Mouse (Mus musculus) hindbrain, postnatal 0 days (tissue): ENCODE results near the gene Pgm2. TPM values are rescaled to one million over a fixed set of nuclear protein-coding genes. Genes with fewer than 3 reads are reported as not detected.

Experiments
- ATAC-seq: fragments of 200-750 bp; cut with Nextera tagmentation; 2 replicates; pipeline ENCODE4 v1.8.0; 2017; ENCODE audit warnings: mild to moderate bottlenecking, moderate TSS enrichment, moderate library complexity
- DNase-seq: peaks from one replicate; pipeline ENCODE4 v3.0.0-alpha.2; 2015; ENCODE audit warnings: low spot score
- H3K27ac ChIP-seq: fragments of 300-500 bp; sonication (generic); 2 replicates; pipeline ENCODE4 v1.5.1; 2014; ENCODE audit warnings: mild to moderate bottlenecking
- H3K27me3 ChIP-seq: fragments of 300-500 bp; sonication (generic); 2 replicates; pipeline ENCODE4 v1.6.1; 2014; ENCODE audit warnings: low read length, mixed read lengths; ENCODE audit not compliant: insufficient read depth
- H3K36me3 ChIP-seq: fragments of 300-500 bp; sonication (generic); 2 replicates; pipeline ENCODE4 v1.6.1; 2014; ENCODE audit warnings: low read length, mixed read lengths; ENCODE audit not compliant: insufficient read depth
- H3K4me1 ChIP-seq: fragments of 300-500 bp; sonication (generic); 2 replicates; pipeline ENCODE4 v1.6.1; 2014; ENCODE audit warnings: antibody characterized with exemption, low read length, mixed read lengths; ENCODE audit not compliant: insufficient read depth
- H3K4me2 ChIP-seq: fragments of 300-500 bp; sonication (generic); 2 replicates; pipeline ENCODE4 v1.6.1; 2014; ENCODE audit warnings: low read depth, mild to moderate bottlenecking, low read length, moderate library complexity, mixed read lengths
- H3K4me3 ChIP-seq: fragments of 300-500 bp; sonication (generic); 2 replicates; pipeline ENCODE4 v1.5.1; 2014; ENCODE audit warnings: low read length
- H3K9ac ChIP-seq: fragments of 300-500 bp; sonication (generic); replicated peaks from 2 replicates; pipeline ENCODE4 v1.6.1; 2014; ENCODE audit warnings: mild to moderate bottlenecking, low read length, moderate library complexity, mixed read lengths
- H3K9me3 ChIP-seq: fragments of 300-500 bp; sonication (generic); 2 replicates; pipeline ENCODE4 v1.6.1; 2016; ENCODE audit warnings: low read length, mixed read lengths
- CTCF ChIP-seq: IDR thresholded peaks from 2 replicates; pipeline ENCODE4 v1.5.1; 2016; ENCODE audit warnings: antibody characterized with exemption, control low read depth, low read depth
- WGBS: fragments of 180-500 bp; shearing (Covaris S2); extraction: QIAGEN DNeasy Blood & Tissue Kit; methylation state at CpG from one replicate; pipeline ENCODE4 v1.1.7; 2014; 5-methylcytosine and 5-hydroxymethylcytosine counted together
- polyA plus RNA-seq: library from polyadenylated mRNA; unstranded; fragments of >200 nt; fragmentation: Nextera tagmentation; extraction: Ambion mirVana; gene quantifications from 2 replicates; pipeline ENCODE4 v1.2.1, GENCODE M21; 2015
- total RNA-seq: library from RNA; depleted of rRNA; stranded (reverse); fragments of >200 nt; gene quantifications from 2 replicates; pipeline ENCODE4 v1.2.3, GENCODE M21; 2014

Gene Pgm2
- total and polyA plus RNA-seq, 2 experiments from 2014 or later = 11.4 to 14.8 TPM

- Histone ChIP-seq H3K4me2 (no peak overlapping the region), H3K27ac (no peak overlapping the region), H3K36me3 (no peaks in the 10 kb centered on the region), H3K4me3 (no peak overlapping the region), H3K9ac (no peak overlapping the region), H3K4me1 (no peaks in the 10 kb centered on the region), H3K9me3 (no peaks in the 10 kb centered on the region), H3K27me3 (no peaks in the 10 kb centered on the region)
- WGBS = 82% methylated on average over 5 of the region's 5 CpGs
- ATAC-seq (no peak), DNase-seq (no peak)
- TF ChIP-seq CTCF = no peak
Measured at GRCm38 (mm10) chr5:64049256-64049655, 43.5 kb upstream of the Pgm2 start.

GRCm38 (mm10) chr5:64053010-64053409 is 39.7 kb upstream of the Pgm2 start:
- no peaks in the 10 kb centered on the region for H3K9me3 ChIP-seq
- WGBS = 91% methylated on average over 5 of the region's 5 CpGs
- no peak for DNase-seq
- no peaks in the 10 kb centered on the region for H3K4me1 ChIP-seq
- no peak overlapping the region for H3K9ac ChIP-seq
- ATAC-seq = no peak
- H3K27ac ChIP-seq = no peak overlapping the region
- no peak for TF ChIP-seq CTCF
- no peak overlapping the region for H3K4me2 ChIP-seq
- H3K4me3 ChIP-seq = no peak overlapping the region
- no peaks in the 10 kb centered on the region for H3K36me3 ChIP-seq
- H3K27me3 ChIP-seq = no peaks in the 10 kb centered on the region

GRCm38 (mm10) chr5:64056210-64056609 is 36.5 kb upstream of the Pgm2 start:
- no peak overlapping the region for H3K4me2 ChIP-seq

DNA sequence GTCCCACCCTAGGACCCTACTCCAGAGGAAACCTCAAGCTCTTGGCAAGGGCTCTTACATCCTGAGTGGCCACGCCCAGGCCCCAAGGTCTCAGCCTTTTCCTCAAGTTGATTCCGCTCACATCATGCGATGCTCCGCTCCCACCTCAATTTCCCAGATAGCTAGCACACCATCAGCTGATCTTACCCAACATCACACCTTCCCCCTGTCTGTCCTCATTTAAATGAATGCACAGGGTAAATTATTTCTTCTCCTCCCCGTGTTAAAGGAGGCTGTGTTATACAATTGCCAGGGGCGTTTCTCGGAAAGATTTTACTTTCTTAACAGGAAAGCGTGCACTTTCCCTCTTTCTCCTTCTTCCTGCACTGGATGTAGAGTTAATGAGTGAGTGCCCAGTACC is 31.9 kb upstream of the Pgm2 start:
- H3K9me3 ChIP-seq = no peaks in the 10 kb centered on the region
- H3K4me2 ChIP-seq = no peak overlapping the region
- H3K4me1 ChIP-seq = no peaks in the 10 kb centered on the region
- H3K27ac ChIP-seq = no peak overlapping the region
- ATAC-seq (no peak), DNase-seq (no peak)
- H3K36me3 ChIP-seq = no peaks in the 10 kb centered on the region
- 94% methylated on average over 8 of the region's 8 CpGs for WGBS
- no peak overlapping the region for H3K4me3 ChIP-seq
- no peak for TF ChIP-seq CTCF
- no peaks in the 10 kb centered on the region for H3K27me3 ChIP-seq
- H3K9ac ChIP-seq = no peak overlapping the region

More at GRCm38 (mm10) chr5:64056210-64056609, 36.5 kb upstream of the Pgm2 start:
- DNase-seq = no peak
- no peak for TF ChIP-seq CTCF
- no peak for ATAC-seq
- no peak overlapping the region for H3K27ac ChIP-seq
- 96% methylated on average over 6 of the region's 6 CpGs for WGBS
- no peaks in the 10 kb centered on the region for H3K27me3 ChIP-seq
- no peaks in the 10 kb centered on the region for H3K9me3 ChIP-seq
- no peaks in the 10 kb centered on the region for H3K36me3 ChIP-seq
- H3K4me1 ChIP-seq = no peaks in the 10 kb centered on the region
- no peak overlapping the region for H3K4me3 ChIP-seq
- H3K9ac ChIP-seq = no peak overlapping the region

DNA sequence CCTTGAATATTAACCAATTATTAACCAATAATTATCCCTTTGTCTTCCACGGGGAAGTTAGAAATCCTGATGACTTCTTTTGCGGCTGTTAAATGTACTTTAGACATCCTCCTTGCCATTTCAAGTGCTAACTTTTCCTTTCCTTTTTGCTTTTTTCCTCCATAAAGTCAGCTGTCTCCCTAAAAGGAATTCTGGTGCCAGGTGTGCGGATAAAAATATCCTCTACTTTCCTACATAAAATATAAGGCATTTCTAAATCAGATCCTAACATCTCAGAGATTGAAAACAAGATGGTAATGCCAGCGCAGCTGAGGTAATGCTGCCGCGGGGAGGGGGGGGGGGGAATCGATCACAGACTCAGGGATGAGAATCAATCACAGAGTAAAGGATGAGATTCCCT is 31.1 kb upstream of the Pgm2 start:
- Histone ChIP-seq H3K9me3 (no peaks in the 10 kb centered on the region), H3K9ac (no peak overlapping the region), H3K27me3 (no peaks in the 10 kb centered on the region), H3K4me2 (no peak overlapping the region), H3K36me3 (no peaks in the 10 kb centered on the region), H3K4me1 (no peaks in the 10 kb centered on the region), H3K27ac (no peak overlapping the region), H3K4me3 (no peak overlapping the region)
- 76% methylated on average over 7 of the region's 7 CpGs for WGBS
- ATAC-seq (no peak), DNase-seq (no peak)
- TF ChIP-seq CTCF = no peak

- WGBS = 83% methylated on average over 4 of the region's 4 CpGs
- no peaks in the 10 kb centered on the region for H3K4me1 ChIP-seq
- no peak overlapping the region for H3K27ac ChIP-seq
- H3K9ac ChIP-seq = no peak overlapping the region
- no peaks in the 10 kb centered on the region for H3K9me3 ChIP-seq
- H3K4me3 ChIP-seq = no peak overlapping the region
- ATAC-seq (no peak), DNase-seq (no peak)
- no peak for TF ChIP-seq CTCF
- H3K4me2 ChIP-seq = no peak overlapping the region
- no peaks in the 10 kb centered on the region for H3K27me3 ChIP-seq
- H3K36me3 ChIP-seq = no peaks in the 10 kb centered on the region
Measured at GRCm38 (mm10) chr5:64062882-64063621, 29.7 kb upstream of the Pgm2 start.

DNA sequence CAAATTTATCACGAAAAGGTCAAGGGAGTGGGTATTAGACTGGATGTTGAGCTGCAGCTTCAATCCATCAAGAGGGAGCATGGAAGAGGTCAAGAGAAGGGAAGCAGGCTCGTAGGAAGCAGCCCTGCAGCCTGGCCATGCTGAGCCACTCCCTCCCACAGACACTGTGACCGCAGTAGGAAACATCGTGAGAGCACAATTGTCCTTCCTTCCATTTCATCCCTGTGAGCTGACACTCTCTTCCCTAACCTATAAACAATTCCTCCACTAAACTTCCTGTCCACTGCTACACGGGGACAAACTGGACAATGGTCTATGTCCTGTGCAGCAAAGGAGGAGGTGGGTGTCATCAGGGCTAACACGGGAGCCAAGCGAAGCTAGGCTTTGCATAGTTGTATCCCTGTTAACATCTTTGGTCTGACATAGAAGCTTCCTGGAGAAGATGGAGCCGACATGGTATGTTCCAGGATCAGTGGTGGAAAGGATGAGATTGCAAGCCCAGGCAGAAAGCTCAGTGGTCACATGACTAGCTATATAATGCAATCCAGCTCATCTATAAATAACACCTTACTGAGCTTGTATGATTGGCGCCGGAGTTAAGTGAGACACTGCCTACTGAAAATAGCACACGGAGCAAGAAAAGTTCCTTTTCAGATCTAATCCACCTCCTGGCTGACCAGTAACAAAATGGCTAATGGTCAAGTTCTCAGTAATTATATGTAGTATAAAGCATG is 29.0 kb upstream of the Pgm2 start:
- ATAC-seq = no peak

More for the DNA sequence above, 29.0 kb upstream of the Pgm2 start:
- Histone ChIP-seq H3K9me3 (no peaks in the 10 kb centered on the region), H3K4me2 (no peak overlapping the region), H3K4me1 (no peaks in the 10 kb centered on the region), H3K27me3 (no peaks in the 10 kb centered on the region), H3K4me3 (no peak overlapping the region), H3K27ac (no peak overlapping the region), H3K9ac (no peak overlapping the region), H3K36me3 (no peaks in the 10 kb centered on the region)
- 79% methylated on average over 11 of the region's 11 CpGs for WGBS
- TF ChIP-seq CTCF = no peak
- no peak for DNase-seq
